Mouse (Mus musculus) cerebellum, adult 8-10 months (tissue): Measurements from ENCODE around the gene Slc4a2.

Experiments used
- DNase-seq: peaks from one replicate; pipeline ENCODE4 v3.0.0; 2022

The Slc4a2 gene

GRCm38 (mm10) chr5:24426556-24427284 lies 3.1 kb downstream of the Slc4a2 start:
- no peak for DNase-seq

GRCm38 (mm10) chr5:24427285-24427633 lies 3.6 kb downstream of the Slc4a2 start:
- DNase-seq, result no peak

- no peak for DNase-seq
Measured at GRCm38 (mm10) chr5:24427981-24428402, 4.4 kb downstream of the Slc4a2 start.

GRCm38 (mm10) chr5:24428596-24428995 lies 5.0 kb downstream of the Slc4a2 start:
- no peak for DNase-seq

- no peak for DNase-seq
Measured at GRCm38 (mm10) chr5:24433993-24434392, 10.4 kb downstream of the Slc4a2 start.

- DNase-seq, result no peak
Measured at GRCm38 (mm10) chr5:24441187-24441586, 17.6 kb downstream of the Slc4a2 start.

GRCm38 (mm10) chr5:24442029-24442428 lies 18.4 kb downstream of the Slc4a2 start:
- DNase-seq, result no peak

GRCm38 (mm10) chr5:24443204-24443603 lies 19.6 kb downstream of the Slc4a2 start:
- DNase-seq, result no peak

GRCm38 (mm10) chr5:24443927-24444326 lies 20.3 kb downstream of the Slc4a2 start:
- DNase-seq, result peak; percentile 49

GRCm38 (mm10) chr5:24444746-24445427 lies 21.2 kb downstream of the Slc4a2 start, which contains the start of gene Fastk:
Gene Fastk, minus strand, starts transcription at chr5:24445287.
- peak; percentile 92 for DNase-seq

- peak; percentile 51 for DNase-seq
Measured at GRCm38 (mm10) chr5:24445428-24446080, 21.9 kb downstream of the Slc4a2 start.

GRCm38 (mm10) chr5:24446630-24447029 lies 23.0 kb downstream of the Slc4a2 start:
- DNase-seq, result no peak

GRCm38 (mm10) chr5:24447624-24448298 lies 24.1 kb downstream of the Slc4a2 start, which contains the start of gene Tmub1:
Gene Tmub1, minus strand, starts transcription at chr5:24447854.
- peak; percentile 80 for DNase-seq

- peak; percentile 84 for DNase-seq
Measured at GRCm38 (mm10) chr5:24451264-24452029, 27.8 kb downstream of the Slc4a2 start.

- peak; percentile 57 for DNase-seq
Measured at GRCm38 (mm10) chr5:24452030-24452690, 28.5 kb downstream of the Slc4a2 start, which contains the start of gene Agap3. Gene Agap3, plus strand, starts transcription at chr5:24452177.

GRCm38 (mm10) chr5:24452691-24453233 lies 29.1 kb downstream of the Slc4a2 start:
- DNase-seq, result peak; percentile 57

GRCm38 (mm10) chr5:24453283-24453984 lies 29.8 kb downstream of the Slc4a2 start:
- peak; percentile 85 for DNase-seq

- DNase-seq, result no peak
Measured at GRCm38 (mm10) chr5:24453985-24454303, 30.3 kb downstream of the Slc4a2 start.

GRCm38 (mm10) chr5:24455076-24455475 lies 31.4 kb downstream of the Slc4a2 start:
- DNase-seq, result no peak

- DNase-seq, result no peak
Measured at GRCm38 (mm10) chr5:24455613-24456012, 32.0 kb downstream of the Slc4a2 start.

- DNase-seq, result no peak
Measured at GRCm38 (mm10) chr5:24466762-24467161, 43.1 kb downstream of the Slc4a2 start.
